Mouse (Mus musculus) right cerebral cortex, postnatal 25 days (tissue): ENCODE data around the gene Tnks2.
"Not testable (repeated sequence)": the region's sequence is repeated elsewhere in the genome, so short reads cannot be mapped to it uniquely, and the experiment has no call there.

Source experiments
- DNase-seq: peaks from one replicate; pipeline ENCODE4 v3.0.0; 2022

Tnks2 gene

GRCm38 (mm10) chr19:36833788-36834531 is at the start of gene Tnks2:
Gene Tnks2 (plus strand): TSS chr19:36834232.
- DNase-seq = peak; percentile 95

GRCm38 (mm10) chr19:36789873-36790733 is 43.9 kb upstream of the Tnks2 start:
- no peak for DNase-seq

- no peak for DNase-seq
These were observed 41.4 kb upstream of the Tnks2 start for GRCm38 (mm10) chr19:36792589-36792988.

- DNase-seq = no peak
These were observed 40.6 kb upstream of the Tnks2 start for GRCm38 (mm10) chr19:36793450-36793849.

- DNase-seq = no peak
These were observed 40.0 kb upstream of the Tnks2 start for GRCm38 (mm10) chr19:36794008-36794407.

- no peak for DNase-seq
These were observed 38.8 kb upstream of the Tnks2 start for GRCm38 (mm10) chr19:36795277-36795676.

- no peak for DNase-seq
These were observed 37.1 kb upstream of the Tnks2 start for GRCm38 (mm10) chr19:36796931-36797330.

- DNase-seq = no peak
These were observed 33.7 kb upstream of the Tnks2 start for GRCm38 (mm10) chr19:36800288-36800687.

GRCm38 (mm10) chr19:36801856-36802641 is 32.0 kb upstream of the Tnks2 start:
- DNase-seq = no peak

- DNase-seq = no peak
These were observed 30.6 kb upstream of the Tnks2 start for GRCm38 (mm10) chr19:36803403-36803802.

- no peak for DNase-seq
These were observed 27.2 kb upstream of the Tnks2 start for GRCm38 (mm10) chr19:36806842-36807241.

GRCm38 (mm10) chr19:36808426-36809105 is 25.5 kb upstream of the Tnks2 start:
- no peak for DNase-seq

- DNase-seq = no peak
These were observed 24.4 kb upstream of the Tnks2 start for GRCm38 (mm10) chr19:36809476-36810168.

- no peak for DNase-seq
These were observed 22.0 kb upstream of the Tnks2 start for GRCm38 (mm10) chr19:36812011-36812410.

- no peak for DNase-seq
These were observed 18.4 kb upstream of the Tnks2 start for GRCm38 (mm10) chr19:36815396-36816271.

- no peak for DNase-seq
These were observed 15.7 kb upstream of the Tnks2 start for GRCm38 (mm10) chr19:36818141-36818885.

GRCm38 (mm10) chr19:36819199-36819598 is 14.8 kb upstream of the Tnks2 start:
- DNase-seq = no peak

- DNase-seq = no peak
These were observed 13.6 kb upstream of the Tnks2 start for GRCm38 (mm10) chr19:36820469-36820868.

- not testable (repeated sequence) for DNase-seq
These were observed 12.7 kb upstream of the Tnks2 start for GRCm38 (mm10) chr19:36821301-36821700.

GRCm38 (mm10) chr19:36822701-36823100 is 11.3 kb upstream of the Tnks2 start:
- DNase-seq = no peak
